19 mouse cellular contexts compared by ENCODE assay signal in the genomic region with DNA sequence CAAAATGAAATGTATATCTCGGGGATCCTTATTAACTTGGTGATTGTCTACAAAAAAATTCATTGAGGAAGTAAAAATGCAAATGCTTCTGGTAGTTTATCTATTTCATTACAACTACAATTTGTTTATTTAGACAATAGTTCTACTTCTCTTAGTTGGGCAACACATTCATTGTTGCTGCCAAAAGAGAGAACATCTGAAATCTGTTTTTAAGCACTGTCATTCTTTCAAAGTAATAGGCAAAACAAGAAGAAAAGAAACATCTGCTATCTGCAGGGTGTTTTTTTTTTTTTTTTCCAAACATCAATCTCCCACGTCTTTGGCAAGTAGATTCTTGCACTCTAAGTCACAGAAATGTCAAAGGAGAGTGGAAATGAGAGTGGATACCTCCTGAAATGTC.
"Had no signal": no experiment of that assay in that cellular context is flagged by ENCODE, and none has a peak within 500 bp of the region (broad histone marks: within the 10 kb centered on the region; RNA-seq: fewer than 3 reads in every experiment).

No protein-coding gene starts in this region.

- H3K4me2 ChIP-seq: limb, embryonic 15.5 days; liver, embryonic 12.5 days; lung, embryonic 15.5 days; midbrain, embryonic 12.5 days; neural tube, embryonic 13.5 days; neural tube, embryonic 15.5 days; stomach, embryonic 15.5 days had no signal

- H3K9ac ChIP-seq: limb, embryonic 15.5 days; liver, embryonic 12.5 days; liver, embryonic 14.5 days; lung, embryonic 15.5 days; midbrain, embryonic 12.5 days; neural tube, embryonic 13.5 days; neural tube, embryonic 15.5 days; stomach, embryonic 15.5 days had no signal

- H3K9me3 ChIP-seq: limb, embryonic 15.5 days; liver, embryonic 12.5 days; lung, embryonic 15.5 days; midbrain, embryonic 10.5 days; midbrain, embryonic 12.5 days; neural tube, embryonic 13.5 days; neural tube, embryonic 15.5 days; stomach, embryonic 15.5 days had no signal

- H3K36me3 ChIP-seq: limb, embryonic 15.5 days; liver, embryonic 12.5 days; lung, embryonic 15.5 days; midbrain, embryonic 10.5 days; midbrain, embryonic 12.5 days; neural tube, embryonic 13.5 days; neural tube, embryonic 15.5 days; stomach, embryonic 15.5 days had no signal

- H3K27ac ChIP-seq: limb, embryonic 15.5 days; liver, embryonic 12.5 days; liver, embryonic 14.5 days; lung, embryonic 15.5 days; midbrain, embryonic 10.5 days; midbrain, embryonic 12.5 days; neural tube, embryonic 13.5 days; neural tube, embryonic 15.5 days; stomach, embryonic 15.5 days; stomach, postnatal 0 days had no signal

- DNase-seq: midbrain, embryonic 14.5 days; retina, postnatal 1 day; right cerebral cortex, adult 18-20 months; right cerebral cortex, postnatal 14 days; thymus, adult 2 months; thymus, postnatal 25 days; thymus, postnatal 4 days had no signal

- ATAC-seq: liver, embryonic 12.5 days; midbrain, embryonic 16.5 days had no signal

- H3K4me3 ChIP-seq: limb, embryonic 15.5 days; liver, embryonic 12.5 days; lung, embryonic 15.5 days; midbrain, embryonic 10.5 days; midbrain, embryonic 12.5 days; myocyte; neural tube, embryonic 13.5 days; neural tube, embryonic 15.5 days; stomach, embryonic 15.5 days had no signal

- H3K4me1 ChIP-seq: limb, embryonic 15.5 days; liver, embryonic 12.5 days; lung, embryonic 15.5 days; midbrain, embryonic 10.5 days; midbrain, embryonic 12.5 days; neural tube, embryonic 13.5 days; neural tube, embryonic 15.5 days; stomach, embryonic 15.5 days had no signal

- H3K27me3 ChIP-seq: limb, embryonic 15.5 days; liver, embryonic 12.5 days; lung, embryonic 15.5 days; midbrain, embryonic 12.5 days; neural tube, embryonic 13.5 days; neural tube, embryonic 15.5 days; stomach, embryonic 15.5 days had no signal
